Mouse (Mus musculus): Measurements from ENCODE around the gene Filip1l. TPM values are rescaled to one million over a fixed set of nuclear protein-coding genes. Genes with fewer than 3 reads are reported as not detected.

The Filip1l gene
- total RNA-seq, 1 experiment, result 7.4 TPM

DNA sequence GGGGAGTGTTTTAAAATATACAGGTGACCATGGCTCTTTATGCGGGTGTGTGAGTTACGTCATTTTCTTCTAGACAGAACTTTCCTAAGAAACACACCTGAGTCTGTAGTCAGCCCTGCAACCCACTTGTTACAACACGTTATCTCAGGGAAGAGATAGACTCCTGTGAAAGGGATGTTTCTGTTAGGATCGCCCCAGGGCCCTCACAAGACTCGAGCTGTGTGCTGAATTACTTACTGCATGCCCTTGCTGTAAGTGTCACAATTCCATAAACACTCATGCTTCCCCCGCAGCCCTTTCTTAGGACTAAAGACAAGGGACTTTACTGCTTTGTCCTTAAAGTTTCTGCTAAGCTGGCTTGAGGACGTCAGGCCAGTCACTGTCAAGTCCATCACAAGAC is 20.6 kb upstream of the Filip1l start:
- H3K27ac ChIP-seq (ENCODE audit: insufficient read depth, low read depth, low read length, poor library complexity, severe bottlenecking), result no peak overlapping the region
- no peak overlapping the region for H3K4me3 ChIP-seq (ENCODE audit: insufficient read depth in 1 of 2, low read depth in 1 of 2, low read length in 2 of 2, poor library complexity in 1 of 2, severe bottlenecking in 1 of 2)
- TF ChIP-seq ZC3H11A (IDR thresholded peaks at IDR 0.05; ENCODE audit: borderline replicate concordance, low read depth, low read length) (no peak), ZNF384 (IDR thresholded peaks at IDR 0.05; ENCODE audit: low read depth, low read length) (no peak), HCFC1 (IDR thresholded peaks at IDR 0.05; ENCODE audit: borderline replicate concordance, insufficient read depth, low read length) (no peak), CHD2 (IDR thresholded peaks at IDR 0.05; ENCODE audit: low read depth, low read length) (no peak), MAFK (IDR thresholded peaks at IDR 0.05; ENCODE audit: insufficient read depth, low read depth, low read length) (no peak)
- no peaks in the 10 kb centered on the region for H3K36me3 ChIP-seq (ENCODE audit: control insufficient read depth, insufficient read depth, low read length, poor library complexity, severe bottlenecking)
- no peak for DNase-seq (ENCODE audit: low read depth, low spot score)
- in situ Hi-C loops (cut with MboI; ENCODE audit: low sequenced_read_pairs in 2 of 2, unreplicated experiment in 2 of 2), result no loop called here
- H3K4me1 ChIP-seq (ENCODE audit: control insufficient read depth in 2 of 2, insufficient read depth in 2 of 2, low read length in 2 of 2, poor library complexity in 1 of 2), result no peaks in the 10 kb centered on the region
- H3K9me3 ChIP-seq (ENCODE audit: control insufficient read depth, insufficient read depth, low read depth, low read length), result no peaks in the 10 kb centered on the region
- no peak overlapping the region for H3K9ac ChIP-seq (ENCODE audit: insufficient read depth, low read depth, low read length, poor library complexity, severe bottlenecking)

DNA sequence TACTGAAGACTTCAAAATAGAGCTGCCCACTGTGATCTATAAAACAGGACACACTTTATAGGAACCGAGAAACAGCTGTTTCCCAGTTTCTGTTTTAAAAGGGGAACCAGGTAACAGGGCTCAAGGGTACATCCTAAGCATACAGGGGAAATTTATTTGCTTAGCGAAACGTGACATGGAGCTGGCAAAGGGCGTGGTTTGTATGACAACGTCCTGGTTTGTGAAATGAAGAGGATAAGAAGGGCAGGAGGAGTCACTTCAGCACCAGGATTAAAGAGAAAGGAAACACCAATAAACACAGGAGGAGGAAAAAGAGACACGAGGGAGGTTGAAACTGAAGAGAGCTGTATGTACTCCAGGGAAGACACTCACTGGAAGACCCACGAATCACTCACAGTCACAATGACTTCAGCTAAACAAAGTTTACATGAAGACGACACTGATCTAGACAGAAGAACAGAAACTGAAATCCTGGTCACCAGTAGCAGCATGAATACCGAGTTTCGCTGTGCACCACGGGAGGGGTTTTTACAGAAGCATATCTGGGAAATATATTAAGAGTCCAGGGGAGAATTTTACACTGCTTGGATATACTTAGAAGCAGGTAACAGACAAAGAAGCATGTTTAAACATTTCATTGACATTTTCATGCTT is 16.0 kb upstream of the Filip1l start:
- Histone ChIP-seq H3K36me3 (ENCODE audit: control insufficient read depth, insufficient read depth, low read length, poor library complexity, severe bottlenecking) (no peaks in the 10 kb centered on the region), H3K27ac (ENCODE audit: insufficient read depth, low read depth, low read length, poor library complexity, severe bottlenecking) (no peak overlapping the region), H3K4me1 (ENCODE audit: control insufficient read depth in 2 of 2, insufficient read depth in 2 of 2, low read length in 2 of 2, poor library complexity in 1 of 2) (no peaks in the 10 kb centered on the region), H3K4me3 (ENCODE audit: insufficient read depth in 1 of 2, low read depth in 1 of 2, low read length in 2 of 2, poor library complexity in 1 of 2, severe bottlenecking in 1 of 2) (no peak overlapping the region), H3K9ac (ENCODE audit: insufficient read depth, low read depth, low read length, poor library complexity, severe bottlenecking) (no peak overlapping the region), H3K9me3 (ENCODE audit: control insufficient read depth, insufficient read depth, low read depth, low read length) (no peaks in the 10 kb centered on the region)
- DNase-seq (ENCODE audit: low read depth, low spot score), result no peak
- TF ChIP-seq MAFK (IDR thresholded peaks at IDR 0.05; ENCODE audit: insufficient read depth, low read depth, low read length), result no peak
- TF ChIP-seq ZNF384 (IDR thresholded peaks at IDR 0.05; ENCODE audit: low read depth, low read length), result no peak
- TF ChIP-seq HCFC1 (IDR thresholded peaks at IDR 0.05; ENCODE audit: borderline replicate concordance, insufficient read depth, low read length), result no peak
- TF ChIP-seq CHD2 (IDR thresholded peaks at IDR 0.05; ENCODE audit: low read depth, low read length), result no peak
- TF ChIP-seq ZC3H11A (IDR thresholded peaks at IDR 0.05; ENCODE audit: borderline replicate concordance, low read depth, low read length), result no peak
- in situ Hi-C loops (cut with MboI; ENCODE audit: low sequenced_read_pairs in 2 of 2, unreplicated experiment in 2 of 2), result no loop called here

DNA sequence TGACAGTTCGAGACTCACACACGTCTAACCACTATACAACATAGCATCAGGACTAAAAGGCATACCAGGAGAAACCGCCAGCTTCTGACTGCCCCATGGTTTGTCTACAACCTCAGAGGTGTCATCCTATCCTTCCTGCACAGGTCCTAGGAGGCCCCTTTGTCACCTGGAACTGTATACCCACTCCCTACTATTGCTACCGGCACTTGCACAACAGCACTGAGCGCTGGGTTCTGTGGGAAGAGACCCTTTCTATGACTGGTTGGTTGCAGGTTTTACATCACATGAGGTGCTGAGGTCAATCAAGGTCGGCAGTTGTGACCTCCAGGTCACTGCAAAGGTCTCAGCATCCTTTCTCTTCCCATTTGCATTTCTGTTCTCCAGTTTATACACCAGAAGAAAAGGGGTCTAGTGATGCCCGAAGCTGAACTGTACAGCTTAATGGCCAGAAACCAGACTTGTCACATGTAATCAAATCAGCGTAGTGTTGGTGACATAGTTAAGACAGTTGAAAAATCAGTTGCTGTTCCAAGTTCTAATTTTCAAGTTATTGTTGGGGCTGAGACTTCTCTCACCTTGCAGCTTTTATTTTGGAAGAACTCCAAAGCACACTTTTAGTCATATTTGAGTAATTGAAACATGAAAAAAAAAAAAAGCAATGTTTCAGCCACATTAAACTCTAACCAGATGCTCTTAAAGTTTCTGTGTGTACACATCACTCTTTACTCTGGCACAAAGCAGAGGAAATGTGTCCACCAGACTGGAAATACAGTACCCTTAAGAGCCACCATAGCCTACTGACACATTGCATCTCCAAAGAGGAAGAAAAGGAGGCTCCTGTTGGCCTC is 12.9 kb upstream of the Filip1l start:
- Histone ChIP-seq H3K4me1 (ENCODE audit: control insufficient read depth in 2 of 2, insufficient read depth in 2 of 2, low read length in 2 of 2, poor library complexity in 1 of 2) (no peaks in the 10 kb centered on the region), H3K4me3 (ENCODE audit: insufficient read depth in 1 of 2, low read depth in 1 of 2, low read length in 2 of 2, poor library complexity in 1 of 2, severe bottlenecking in 1 of 2) (no peak overlapping the region), H3K27ac (ENCODE audit: insufficient read depth, low read depth, low read length, poor library complexity, severe bottlenecking) (no peak overlapping the region), H3K36me3 (ENCODE audit: control insufficient read depth, insufficient read depth, low read length, poor library complexity, severe bottlenecking) (no peaks in the 10 kb centered on the region), H3K9ac (ENCODE audit: insufficient read depth, low read depth, low read length, poor library complexity, severe bottlenecking) (no peak overlapping the region), H3K9me3 (ENCODE audit: control insufficient read depth, insufficient read depth, low read depth, low read length) (no peaks in the 10 kb centered on the region)
- TF ChIP-seq HCFC1 (IDR thresholded peaks at IDR 0.05; ENCODE audit: borderline replicate concordance, insufficient read depth, low read length), result no peak
- TF ChIP-seq ZC3H11A (IDR thresholded peaks at IDR 0.05; ENCODE audit: borderline replicate concordance, low read depth, low read length), result no peak
- in situ Hi-C loops (cut with MboI; ENCODE audit: low sequenced_read_pairs in 2 of 2, unreplicated experiment in 2 of 2), result no loop called here
- DNase-seq (ENCODE audit: low read depth, low spot score), result no peak

DNA sequence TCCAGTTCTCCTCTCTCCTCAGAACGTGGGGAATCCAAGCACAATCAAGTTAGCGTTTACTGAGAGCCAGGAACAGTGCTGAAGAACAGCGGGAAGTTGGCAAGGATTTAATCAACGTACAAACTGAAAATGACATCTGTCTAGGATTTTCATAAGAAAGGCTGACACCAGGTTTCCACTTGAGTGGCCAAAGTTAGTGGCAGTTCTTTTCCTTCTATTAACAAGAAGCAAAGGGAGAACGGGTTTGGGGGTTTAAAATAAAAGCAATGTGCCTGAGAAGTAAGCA is 12.3 kb upstream of the Filip1l start:
- H3K9me3 ChIP-seq (ENCODE audit: control insufficient read depth, insufficient read depth, low read depth, low read length), result no peaks in the 10 kb centered on the region
- H3K4me1 ChIP-seq (ENCODE audit: control insufficient read depth in 2 of 2, insufficient read depth in 2 of 2, low read length in 2 of 2, poor library complexity in 1 of 2), result no peaks in the 10 kb centered on the region
- no peak overlapping the region for H3K9ac ChIP-seq (ENCODE audit: insufficient read depth, low read depth, low read length, poor library complexity, severe bottlenecking)
- no peak overlapping the region for H3K27ac ChIP-seq (ENCODE audit: insufficient read depth, low read depth, low read length, poor library complexity, severe bottlenecking)
- H3K4me3 ChIP-seq (ENCODE audit: insufficient read depth in 1 of 2, low read depth in 1 of 2, low read length in 2 of 2, poor library complexity in 1 of 2, severe bottlenecking in 1 of 2), result no peak overlapping the region
- no peaks in the 10 kb centered on the region for H3K36me3 ChIP-seq (ENCODE audit: control insufficient read depth, insufficient read depth, low read length, poor library complexity, severe bottlenecking)
- TF ChIP-seq ZC3H11A (IDR thresholded peaks at IDR 0.05; ENCODE audit: borderline replicate concordance, low read depth, low read length) (no peak), CHD2 (IDR thresholded peaks at IDR 0.05; ENCODE audit: low read depth, low read length) (no peak), MAFK (IDR thresholded peaks at IDR 0.05; ENCODE audit: insufficient read depth, low read depth, low read length) (no peak), HCFC1 (IDR thresholded peaks at IDR 0.05; ENCODE audit: borderline replicate concordance, insufficient read depth, low read length) (no peak), ZNF384 (IDR thresholded peaks at IDR 0.05; ENCODE audit: low read depth, low read length) (no peak)
- in situ Hi-C loops (cut with MboI; ENCODE audit: low sequenced_read_pairs in 2 of 2, unreplicated experiment in 2 of 2), result no loop called here
- DNase-seq (ENCODE audit: low read depth, low spot score), result no peak
